24 mouse cellular contexts compared by ENCODE assay signal in genomic region chr10:41464401-41464955, GRCm38 (mm10). TPM values are rescaled to one million over a fixed set of nuclear protein-coding genes. Genes with fewer than 3 reads are reported as not detected.
DNase-seq lines count a peak whose midpoint lies in the region; ATAC-seq lines count a peak whose summit lies in the region.
"Had no signal": no experiment of that assay in that cellular context is flagged by ENCODE, and none has a peak within 500 bp of the region (broad histone marks: within the 10 kb centered on the region; RNA-seq: fewer than 3 reads in every experiment).

No protein-coding gene starts in this region.

- H3K4me1 ChIP-seq in hindbrain, embryonic 13.5 days (replicated peaks) = peaks cover 14% of the 10 kb centered on the region
- peaks cover 24% of the 10 kb centered on the region for H3K4me1 ChIP-seq in hindbrain, embryonic 10.5 days (replicated peaks)
- H3K4me1 ChIP-seq in hindbrain, embryonic 15.5 days (replicated peaks) = no peaks in the 10 kb centered on the region
- H3K4me1 ChIP-seq: kidney, embryonic 15.5 days had no signal

- DNase-seq in hindbrain, embryonic 10.5 days (ENCODE audit: low spot score) = no peak
- peak; percentile 28 for DNase-seq in retina, postnatal 1 day
- DNase-seq in retina, embryonic 14.5 days (ENCODE audit: low spot score) = no peak
- DNase-seq in natural killer cell, adult 2 months (ENCODE audit: low spot score in 2 of 2) = no peak
- no peak for DNase-seq in Muller cell, postnatal 12 days (ENCODE audit: inconsistent ontology term)
- DNase-seq: B cell, adult 2 months; cerebellum, adult 9-10 months; gastrocnemius, postnatal 14 days; heart, adult 2 months; heart, postnatal 4 days; kidney, postnatal 4 days; layer of hippocampus, adult 9-11 months; lung, adult 18-20 months; thymus, postnatal 25 days had no signal

- WGBS in hindbrain, embryonic 13.5 days = 32% methylated on average over 15 of the region's 15 CpGs
- WGBS in hindbrain, embryonic 10.5 days = 40% methylated on average over 15 of the region's 15 CpGs
- WGBS in hindbrain, embryonic 15.5 days = 35% methylated on average over 15 of the region's 15 CpGs

- no peaks in the 10 kb centered on the region for H3K9me3 ChIP-seq in hindbrain, embryonic 13.5 days
- no peaks in the 10 kb centered on the region for H3K9me3 ChIP-seq in hindbrain, embryonic 10.5 days
- no peaks in the 10 kb centered on the region for H3K9me3 ChIP-seq in hindbrain, embryonic 15.5 days
- H3K9me3 ChIP-seq: embryonic facial prominence, embryonic 12.5 days; forebrain, embryonic 13.5 days; kidney, embryonic 15.5 days; megakaryocyte, embryonic 14.5 days had no signal

- no peak for ATAC-seq in hindbrain, embryonic 13.5 days (ENCODE audit: low FRiP score)
- ATAC-seq in hindbrain, embryonic 15.5 days (ENCODE audit: low FRiP score, low read depth) = peak; percentile 61; the same call in 1 of the 2 replicates
- ATAC-seq: forebrain, embryonic 13.5 days; intestine, postnatal 0 days had no signal

- H3K4me2 ChIP-seq in hindbrain, embryonic 13.5 days = no peak overlapping the region
- H3K4me2 ChIP-seq in hindbrain, embryonic 15.5 days = no peak overlapping the region
- H3K4me2 ChIP-seq: embryonic facial prominence, embryonic 12.5 days; forebrain, embryonic 13.5 days; kidney, embryonic 15.5 days; liver, embryonic 11.5 days had no signal

- H3K4me3 ChIP-seq in hindbrain, embryonic 13.5 days = no peak overlapping the region
- no peak overlapping the region for H3K4me3 ChIP-seq in hindbrain, embryonic 10.5 days
- no peak overlapping the region for H3K4me3 ChIP-seq in hindbrain, embryonic 15.5 days
- H3K4me3 ChIP-seq: embryonic facial prominence, embryonic 12.5 days; erythroblast, embryonic 14.5 days; forebrain, embryonic 13.5 days; heart, adult 2 months; kidney, embryonic 15.5 days; left cerebral cortex, adult 2 months; megakaryocyte, embryonic 14.5 days had no signal

- H3K36me3 ChIP-seq in hindbrain, embryonic 13.5 days = peaks cover 71% of the 10 kb centered on the region
- peaks cover 68% of the 10 kb centered on the region for H3K36me3 ChIP-seq in hindbrain, embryonic 10.5 days
- peaks cover 21% of the 10 kb centered on the region for H3K36me3 ChIP-seq in hindbrain, embryonic 15.5 days

- H3K27ac ChIP-seq in hindbrain, embryonic 13.5 days = peak overlapping the region; percentile 35; the same call in 1 of the 2 replicates
- H3K27ac ChIP-seq in hindbrain, embryonic 10.5 days = no peak overlapping the region; the same call in 1 of the 2 replicates
- H3K27ac ChIP-seq in hindbrain, embryonic 15.5 days (replicated peaks) = no peak overlapping the region
- H3K27ac ChIP-seq: embryonic facial prominence, embryonic 12.5 days; forebrain, embryonic 13.5 days; heart, adult 2 months; kidney, embryonic 15.5 days; left cerebral cortex, adult 2 months had no signal

- H3K27me3 ChIP-seq in hindbrain, embryonic 13.5 days = no peaks in the 10 kb centered on the region
- H3K27me3 ChIP-seq in hindbrain, embryonic 10.5 days (ENCODE audit: insufficient read depth, poor library complexity, severe bottlenecking) = no peaks in the 10 kb centered on the region
- no peaks in the 10 kb centered on the region for H3K27me3 ChIP-seq in hindbrain, embryonic 15.5 days
- H3K27me3 ChIP-seq: embryonic facial prominence, embryonic 12.5 days; forebrain, embryonic 13.5 days; kidney, embryonic 15.5 days; megakaryocyte, embryonic 14.5 days had no signal

- H3K9ac ChIP-seq in hindbrain, embryonic 13.5 days = no peak overlapping the region
- H3K9ac ChIP-seq in hindbrain, embryonic 15.5 days = no peak overlapping the region
- H3K9ac ChIP-seq: embryonic facial prominence, embryonic 12.5 days; forebrain, embryonic 13.5 days; kidney, embryonic 15.5 days had no signal

RNA-seq across cellular contexts. Expression of gene Mical1, which starts 11.6 kb away (rescaled TPM):
- 27.9 and 29.6 TPM in 2 replicates for polyA plus RNA-seq in hindbrain, embryonic 13.5 days (2015; fragmentation: Nextera tagmentation; extraction: Ambion mirVana)
- 48.1 and 51.3 TPM in 2 replicates for polyA plus RNA-seq in hindbrain, embryonic 10.5 days (2016; fragmentation: Nextera tagmentation; extraction: Ambion mirVana)
- polyA plus RNA-seq in hindbrain, embryonic 15.5 days (2015; fragmentation: Nextera tagmentation; extraction: Ambion mirVana) = 24.6 and 29.1 TPM in 2 replicates

RNA-seq across cellular contexts. Expression of gene Zbtb24, which starts 14.3 kb away (rescaled TPM):
- polyA plus RNA-seq in hindbrain, embryonic 13.5 days (2015; fragmentation: Nextera tagmentation; extraction: Ambion mirVana) = 20.5 and 21.6 TPM in 2 replicates
- 18.6 TPM in 2 replicates for polyA plus RNA-seq in hindbrain, embryonic 10.5 days (2016; fragmentation: Nextera tagmentation; extraction: Ambion mirVana)
- 18.3 and 19.5 TPM in 2 replicates for polyA plus RNA-seq in hindbrain, embryonic 15.5 days (2015; fragmentation: Nextera tagmentation; extraction: Ambion mirVana)

RNA-seq across cellular contexts. Expression of gene Smpd2, which starts 25.7 kb away (rescaled TPM):
- polyA plus RNA-seq in hindbrain, embryonic 13.5 days (2015; fragmentation: Nextera tagmentation; extraction: Ambion mirVana) = 31.6 and 39.4 TPM in 2 replicates
- polyA plus RNA-seq in hindbrain, embryonic 10.5 days (2016; fragmentation: Nextera tagmentation; extraction: Ambion mirVana) = 57.8 and 59.7 TPM in 2 replicates
- 45.6 and 48.3 TPM in 2 replicates for polyA plus RNA-seq in hindbrain, embryonic 15.5 days (2015; fragmentation: Nextera tagmentation; extraction: Ambion mirVana)

RNA-seq across cellular contexts. Expression of gene Ppil6, which starts 25.8 kb away (rescaled TPM):
- polyA plus RNA-seq in hindbrain, embryonic 13.5 days (2015; fragmentation: Nextera tagmentation; extraction: Ambion mirVana) = 2.7 and 4.6 TPM in 2 replicates
- polyA plus RNA-seq in hindbrain, embryonic 10.5 days (2016; fragmentation: Nextera tagmentation; extraction: Ambion mirVana) = 1.1 and 1.2 TPM in 2 replicates
- 3.7 and 4.5 TPM in 2 replicates for polyA plus RNA-seq in hindbrain, embryonic 15.5 days (2015; fragmentation: Nextera tagmentation; extraction: Ambion mirVana)
- polyA plus RNA-seq: erythroblast, embryonic 14.5 days had no signal

RNA-seq across cellular contexts. Expression of gene Cd164, which starts 54.7 kb away (rescaled TPM):
- polyA plus RNA-seq in hindbrain, embryonic 13.5 days (2015; fragmentation: Nextera tagmentation; extraction: Ambion mirVana) = 55.9 and 62.1 TPM in 2 replicates
- polyA plus RNA-seq in hindbrain, embryonic 10.5 days (2016; fragmentation: Nextera tagmentation; extraction: Ambion mirVana) = 87.6 and 110 TPM in 2 replicates
- polyA plus RNA-seq in hindbrain, embryonic 15.5 days (2015; fragmentation: Nextera tagmentation; extraction: Ambion mirVana) = 53.4 and 55.4 TPM in 2 replicates
